Mouse (Mus musculus): ENCODE data around the gene Abhd8. TPM values are rescaled to one million over a fixed set of nuclear protein-coding genes. Genes with fewer than 3 reads are reported as not detected.

Gene Abhd8
- polyA plus RNA-seq (2015; fragmentation: Nextera tagmentation; extraction: Ambion mirVana): 127 and 145 TPM in 2 replicates

DNA sequence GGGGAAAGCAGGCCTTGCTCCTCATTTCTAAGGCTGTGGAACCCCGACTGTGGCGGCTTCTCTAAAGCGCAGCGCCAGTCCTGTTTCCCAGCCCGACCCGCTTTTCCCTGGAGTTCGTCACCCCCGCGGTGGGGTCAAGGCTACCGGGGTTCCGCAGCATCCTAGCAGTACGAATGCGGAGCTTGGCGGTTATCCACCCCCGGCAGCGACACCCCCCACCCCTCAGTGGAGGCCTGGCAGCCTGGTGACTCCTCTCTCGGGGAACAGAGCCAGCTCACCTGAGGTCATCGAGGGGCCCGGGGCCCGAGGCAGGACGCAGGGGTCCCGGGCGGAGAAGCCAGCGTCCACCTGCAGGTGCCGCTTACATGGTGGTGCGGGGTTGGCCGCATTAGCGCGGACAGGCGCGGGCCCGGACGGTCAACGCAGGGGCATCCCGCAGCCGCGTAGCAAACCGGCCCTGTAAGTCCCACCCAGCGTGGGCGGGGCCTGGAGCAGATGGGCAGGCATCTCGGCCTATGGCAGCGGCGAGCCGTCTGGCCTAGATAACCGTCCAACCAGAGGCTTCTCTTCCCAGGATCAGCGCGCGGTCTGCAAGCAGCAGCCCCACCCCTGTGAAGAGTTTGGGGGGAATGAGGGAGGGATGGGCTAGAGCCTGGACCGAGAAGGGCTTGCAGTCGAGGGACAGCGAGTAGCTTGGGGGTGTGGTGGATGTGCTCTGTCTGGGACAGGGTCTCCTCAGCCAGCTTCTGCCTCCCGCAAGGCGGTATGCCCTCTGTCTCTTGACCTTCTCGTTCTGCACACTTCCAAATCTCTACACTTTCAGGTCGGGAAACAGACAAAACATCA lies at the start of gene Abhd8:
Gene Abhd8, minus strand, starts transcription at position 468 of the 846 bp plus-strand sequence.
- H3K27me3 ChIP-seq: no peaks in the 10 kb centered on the region
- H3K9ac ChIP-seq: peak within 1 kb of the TSS; percentile 93
- H3K4me2 ChIP-seq: peak within 1 kb of the TSS; percentile 91
- ATAC-seq (ENCODE audit: low read depth): peak; percentile 78
- peak within 1 kb of the TSS; percentile 87 for H3K27ac ChIP-seq (replicated peaks)
- no peaks in the 10 kb centered on the region for H3K9me3 ChIP-seq
- H3K4me3 ChIP-seq: peak within 1 kb of the TSS; percentile 89
- WGBS: under 1% methylated on average over 53 of the region's 55 CpGs
- peaks cover 42% of the 10 kb centered on the region for H3K36me3 ChIP-seq
- peaks cover 60% of the 10 kb centered on the region for H3K4me1 ChIP-seq (replicated peaks)

DNA sequence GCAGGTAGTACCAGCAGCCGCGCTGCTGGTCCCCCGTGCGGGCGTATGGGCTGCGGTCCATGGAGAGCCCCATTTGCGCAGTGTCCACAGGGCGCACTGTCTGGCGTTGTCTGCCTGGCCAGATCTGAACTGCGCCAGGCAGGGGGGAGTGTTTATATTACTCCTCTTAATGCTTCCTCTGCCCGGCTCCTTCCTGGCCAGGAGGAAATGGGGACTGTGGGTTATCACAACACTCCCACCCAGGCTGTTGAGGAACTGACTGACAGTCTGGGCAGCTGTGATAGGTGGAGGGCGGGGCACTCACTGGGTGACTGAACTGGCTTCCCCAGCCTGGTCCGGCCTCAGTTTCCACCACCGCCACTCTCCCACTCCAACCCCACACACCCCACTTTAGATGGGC lies 48.2 kb upstream of the Abhd8 start, which contains the start of gene Plvap:
Gene Plvap, minus strand, starts transcription at position 109 of the 400 bp plus-strand sequence.
- no peak for ATAC-seq (ENCODE audit: low read depth)
- Histone ChIP-seq H3K4me1 (replicated peaks) (peaks cover 15% of the 10 kb centered on the region), H3K4me3 (no peak within 1 kb of the TSS), H3K4me2 (no peak within 1 kb of the TSS), H3K36me3 (no peaks in the 10 kb centered on the region), H3K27ac (replicated peaks) (no peak within 1 kb of the TSS), H3K27me3 (peaks cover 51% of the 10 kb centered on the region), H3K9me3 (no peaks in the 10 kb centered on the region), H3K9ac (0 out of 2 replicates have a peak within 1 kb of the TSS, but pooled peaks have one; percentile 22)
- 62% methylated on average over 14 of the region's 14 CpGs for WGBS

DNA sequence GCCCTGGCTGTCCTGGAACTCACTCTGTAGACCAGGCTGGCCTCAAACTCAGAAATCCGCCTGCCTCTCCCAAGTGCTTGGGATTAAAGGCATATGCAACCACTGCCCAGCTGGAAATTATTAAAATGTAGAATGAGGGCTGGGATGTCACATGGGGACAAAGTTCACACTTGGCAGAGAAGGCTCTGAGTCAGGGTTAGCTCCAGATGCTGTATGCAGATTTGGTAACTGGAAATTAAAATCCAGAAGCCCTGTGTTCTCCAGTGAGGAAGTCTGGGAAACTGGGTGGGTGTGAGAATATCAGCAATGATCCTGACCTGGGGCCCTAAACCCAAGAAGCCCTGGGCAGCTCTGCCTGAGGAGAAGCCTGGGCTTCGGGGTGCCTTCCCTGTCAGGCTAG lies 45.9 kb upstream of the Abhd8 start:
- Histone ChIP-seq H3K4me3 (no peak overlapping the region), H3K27me3 (peaks cover 69% of the 10 kb centered on the region), H3K27ac (replicated peaks) (no peak overlapping the region), H3K4me1 (replicated peaks) (peaks cover 13% of the 10 kb centered on the region), H3K36me3 (no peaks in the 10 kb centered on the region), H3K9me3 (no peaks in the 10 kb centered on the region), H3K9ac (no peak overlapping the region), H3K4me2 (no peak overlapping the region)
- no peak for ATAC-seq (ENCODE audit: low read depth)
- 55% methylated on average over 2 of the region's 2 CpGs for WGBS

DNA sequence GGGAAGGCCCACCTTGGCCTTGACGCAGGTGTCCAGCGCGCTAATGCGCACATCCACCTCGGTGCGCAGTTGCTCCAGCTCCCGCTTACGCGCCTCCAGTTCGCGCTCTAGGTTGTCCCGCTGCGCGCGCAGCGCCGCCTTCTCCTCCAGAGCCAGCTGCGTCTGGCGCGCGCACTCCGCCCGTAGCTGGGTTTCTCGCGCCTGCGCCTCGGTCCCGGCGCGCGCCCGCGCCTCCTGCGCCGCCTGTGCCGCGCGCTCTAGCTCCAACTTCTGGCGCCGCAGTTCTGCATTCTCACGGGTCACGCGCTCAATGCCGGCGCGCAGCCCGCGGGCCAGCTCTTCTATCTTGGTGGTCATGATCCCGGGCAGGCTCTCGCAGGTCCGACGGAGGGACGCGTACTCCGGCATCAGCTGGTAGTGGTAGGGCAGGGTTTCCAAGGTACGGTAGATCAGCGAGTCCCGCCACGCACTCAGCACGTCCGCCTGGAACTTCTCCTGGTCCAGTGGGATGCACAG lies 44.2 kb upstream of the Abhd8 start:
- ATAC-seq (ENCODE audit: low read depth): peak; percentile 78
- Histone ChIP-seq H3K4me2 (peak overlapping the region; percentile 64), H3K9ac (peak overlapping the region; percentile 62), H3K4me1 (replicated peaks) (peaks cover 13% of the 10 kb centered on the region), H3K27ac (replicated peaks) (no peak overlapping the region), H3K9me3 (no peaks in the 10 kb centered on the region), H3K27me3 (peaks cover 69% of the 10 kb centered on the region), H3K4me3 (peak overlapping the region; percentile 37), H3K36me3 (no peaks in the 10 kb centered on the region)
- WGBS: under 1% methylated on average over 52 of the region's 61 CpGs

DNA sequence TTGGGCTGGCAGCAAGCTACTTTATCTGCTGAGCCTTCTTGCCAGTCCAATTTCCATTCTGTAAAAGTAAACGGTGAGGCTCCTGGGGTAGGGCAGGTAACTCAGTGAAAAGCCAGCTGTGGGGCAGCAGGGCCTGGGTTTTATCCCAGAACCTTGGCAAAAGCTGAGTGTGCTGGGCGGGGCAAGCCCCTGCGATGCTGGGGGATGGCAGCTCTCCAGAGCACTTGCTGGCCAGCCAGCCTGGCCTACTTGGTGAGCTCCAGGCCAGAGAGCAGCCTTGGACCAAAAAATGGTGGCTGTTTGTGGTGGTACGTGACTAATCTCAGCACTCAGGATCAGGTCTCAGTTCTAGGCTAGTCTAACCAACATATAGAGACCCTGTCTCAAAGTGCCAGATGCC lies 42.5 kb upstream of the Abhd8 start:
- Histone ChIP-seq H3K4me3 (no peak overlapping the region), H3K9me3 (no peaks in the 10 kb centered on the region), H3K27me3 (peaks cover 60% of the 10 kb centered on the region), H3K4me2 (no peak overlapping the region), H3K4me1 (replicated peaks) (peaks cover 13% of the 10 kb centered on the region), H3K9ac (no peak overlapping the region), H3K36me3 (no peaks in the 10 kb centered on the region), H3K27ac (replicated peaks) (no peak overlapping the region)
- no peak for ATAC-seq (ENCODE audit: low read depth)
- 91% methylated on average over 4 of the region's 4 CpGs for WGBS

DNA sequence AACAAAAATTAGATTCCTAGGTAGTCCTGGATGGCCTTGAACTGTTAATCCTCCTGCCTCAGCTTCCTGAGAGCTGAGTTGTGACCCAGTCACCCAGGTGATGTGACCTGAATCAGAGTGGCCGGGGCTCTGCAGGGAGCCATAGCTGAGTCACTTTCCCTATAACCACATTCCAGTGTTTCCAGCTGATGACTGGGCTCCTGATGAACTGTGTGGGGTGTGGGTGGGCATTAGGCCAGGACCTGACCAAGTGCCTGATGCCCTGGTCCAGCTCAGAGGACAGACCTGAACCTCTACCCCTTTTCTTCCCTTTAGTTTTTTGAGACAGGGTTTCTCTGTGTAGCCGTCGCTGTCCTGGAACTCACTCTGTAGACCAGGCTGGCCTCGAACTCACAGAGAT lies 41.9 kb upstream of the Abhd8 start:
- H3K27me3 ChIP-seq: peaks cover 54% of the 10 kb centered on the region

DNA sequence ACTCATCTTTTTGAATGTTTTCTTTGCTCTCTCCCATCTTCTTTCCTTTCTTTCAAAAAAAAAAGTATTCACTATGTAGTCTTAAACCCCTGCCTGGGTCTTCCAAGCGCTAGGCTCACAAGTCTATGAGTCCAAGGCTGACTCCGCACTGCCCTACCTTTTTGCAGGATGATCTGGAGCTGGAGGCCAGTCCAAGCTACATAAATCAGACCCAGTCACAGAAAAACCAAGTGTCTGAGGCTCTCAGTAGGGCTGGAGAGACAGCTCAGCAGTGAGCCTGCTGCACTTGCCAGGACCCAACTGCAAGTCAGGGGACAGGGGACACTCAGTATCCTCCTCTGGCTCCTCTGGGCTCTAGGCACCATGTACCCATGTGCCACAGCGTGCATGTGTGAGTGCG lies 40.9 kb upstream of the Abhd8 start:
- Histone ChIP-seq H3K27me3 (peaks cover 44% of the 10 kb centered on the region), H3K9ac (no peak overlapping the region), H3K4me2 (no peak overlapping the region), H3K4me3 (no peak overlapping the region), H3K4me1 (replicated peaks) (peaks cover 14% of the 10 kb centered on the region), H3K27ac (replicated peaks) (no peak overlapping the region), H3K36me3 (no peaks in the 10 kb centered on the region), H3K9me3 (no peaks in the 10 kb centered on the region)
- WGBS: 90% methylated on average over 4 of the region's 4 CpGs
- no peak for ATAC-seq (ENCODE audit: low read depth)

More for the DNA sequence above, 41.9 kb upstream of the Abhd8 start:
- Histone ChIP-seq H3K4me2 (no peak overlapping the region), H3K9ac (no peak overlapping the region), H3K4me1 (replicated peaks) (peaks cover 13% of the 10 kb centered on the region), H3K27ac (replicated peaks) (no peak overlapping the region), H3K36me3 (no peaks in the 10 kb centered on the region), H3K9me3 (no peaks in the 10 kb centered on the region), H3K4me3 (no peak overlapping the region)
- no peak for ATAC-seq (ENCODE audit: low read depth)
- WGBS: 95% methylated on average over 4 of the region's 4 CpGs

DNA sequence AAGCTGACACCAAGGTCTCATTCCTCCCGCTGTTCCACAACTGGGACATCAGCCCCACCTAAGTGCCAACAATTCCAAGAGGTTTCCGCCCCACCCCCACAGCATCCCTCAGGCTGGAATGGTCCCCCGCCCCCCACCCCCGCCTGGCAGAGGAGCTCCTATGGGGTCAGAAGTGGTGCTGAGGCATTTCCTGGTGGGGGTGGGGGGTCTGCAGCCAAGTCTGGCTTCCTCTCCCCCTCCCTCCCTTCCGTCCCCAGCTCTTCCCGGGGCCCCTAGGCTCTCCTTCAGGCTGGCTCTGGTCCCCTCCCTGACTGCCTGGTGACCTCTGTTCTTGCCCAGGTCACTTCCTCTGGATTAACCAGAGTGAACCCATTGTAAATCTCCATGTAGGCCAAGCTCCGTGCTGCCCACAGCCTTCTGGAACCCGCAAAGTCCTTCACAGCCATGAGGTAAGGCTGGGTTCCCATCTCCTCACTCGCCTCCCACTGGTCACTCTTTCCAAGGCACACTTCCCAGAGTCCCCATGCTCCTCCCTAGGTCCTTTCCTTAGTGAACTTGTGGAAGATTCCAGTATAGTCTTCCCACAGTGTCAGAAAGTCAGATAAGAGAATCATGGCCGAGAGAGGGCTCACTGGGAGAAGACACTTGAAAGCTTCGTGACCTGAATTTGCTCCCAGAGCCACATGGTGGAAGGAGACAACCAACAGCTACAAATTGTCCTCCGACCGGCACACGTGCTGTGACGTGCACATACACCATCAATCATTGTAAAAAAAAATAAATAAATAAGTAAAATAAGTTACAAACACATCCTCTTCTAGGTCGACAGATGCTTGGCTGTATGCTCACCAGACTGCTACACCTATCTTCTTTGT lies 35.6 kb upstream of the Abhd8 start:
- H3K4me3 ChIP-seq: no peak overlapping the region
- ATAC-seq (ENCODE audit: low read depth): no peak
- 37% methylated on average over 16 of the region's 16 CpGs for WGBS

DNA sequence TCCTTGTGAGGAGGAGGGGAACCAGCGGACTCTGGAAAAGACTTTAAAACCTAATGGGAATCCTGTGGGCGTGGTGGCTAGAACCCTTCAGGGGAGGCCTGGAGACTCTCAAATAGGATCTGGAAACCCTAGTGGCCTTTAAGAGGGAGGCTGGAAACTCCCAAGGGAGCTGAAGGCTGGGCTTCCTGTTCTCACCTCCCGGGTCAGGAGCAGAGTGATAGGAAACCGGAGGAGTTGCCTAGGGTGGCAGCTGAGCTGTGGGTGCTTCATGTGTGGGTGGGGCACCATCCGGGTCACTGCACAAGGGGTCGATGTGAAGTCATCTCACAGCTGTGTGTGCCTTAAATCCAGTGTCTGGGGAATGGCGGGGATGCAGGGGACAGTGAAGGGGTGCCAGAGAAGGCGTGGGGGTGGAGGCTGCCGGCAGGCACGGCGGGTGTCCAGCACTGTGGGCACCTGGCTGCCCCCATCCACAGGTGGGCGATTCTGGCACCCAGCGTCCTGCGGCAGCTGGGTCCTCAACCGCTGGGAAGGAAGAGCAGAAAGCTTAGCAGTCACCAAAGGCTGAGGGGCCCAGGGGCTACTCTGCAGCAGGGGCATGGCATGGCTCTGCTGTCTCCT lies 34.5 kb upstream of the Abhd8 start:
- WGBS: 27% methylated on average over 15 of the region's 15 CpGs
- ATAC-seq (ENCODE audit: low read depth): no peak

More for the DNA sequence above, 35.6 kb upstream of the Abhd8 start:
- Histone ChIP-seq H3K4me1 (replicated peaks) (peaks cover 31% of the 10 kb centered on the region), H3K9me3 (no peaks in the 10 kb centered on the region), H3K27me3 (no peaks in the 10 kb centered on the region), H3K36me3 (peaks cover 2% of the 10 kb centered on the region; the same call in 1 of the 2 replicates), H3K27ac (replicated peaks) (no peak overlapping the region), H3K9ac (no peak overlapping the region), H3K4me2 (no peak overlapping the region)

DNA sequence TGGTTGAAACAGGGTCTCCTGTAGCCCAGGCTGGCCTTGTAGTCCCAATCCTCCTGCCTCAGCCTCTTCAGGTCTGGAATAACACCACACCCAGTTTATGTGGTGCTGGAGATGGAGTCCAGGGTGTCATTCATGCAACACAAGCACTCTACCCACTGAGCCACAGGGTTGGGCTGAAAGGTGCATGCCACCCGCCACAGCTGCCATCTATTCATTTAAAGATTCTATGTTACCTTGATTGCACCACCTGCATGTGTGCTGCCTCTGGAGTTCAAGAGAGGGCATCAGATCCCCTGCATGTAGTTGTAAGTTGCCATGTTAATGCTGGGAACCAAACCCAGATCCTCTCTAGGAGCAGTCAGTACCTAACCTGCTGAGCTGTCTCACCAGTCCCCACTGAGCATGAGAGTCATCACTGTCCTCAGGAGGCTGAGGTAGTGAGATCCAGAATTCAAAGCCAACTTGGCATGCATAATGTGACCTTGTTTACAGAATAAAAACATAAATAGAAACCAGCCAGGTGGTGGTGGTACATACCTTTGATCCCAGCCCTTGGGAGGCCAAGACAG lies 33.7 kb upstream of the Abhd8 start:
- Histone ChIP-seq H3K27ac (replicated peaks) (no peak overlapping the region), H3K4me3 (no peak overlapping the region), H3K4me1 (replicated peaks) (peaks cover 31% of the 10 kb centered on the region), H3K9ac (no peak overlapping the region), H3K4me2 (no peak overlapping the region), H3K9me3 (no peaks in the 10 kb centered on the region), H3K27me3 (no peaks in the 10 kb centered on the region), H3K36me3 (peaks cover 18% of the 10 kb centered on the region)
- 96% methylated on average over 1 of the region's 1 CpGs for WGBS
- no peak for ATAC-seq (ENCODE audit: low read depth)

More for the DNA sequence above, 34.5 kb upstream of the Abhd8 start:
- H3K27me3 ChIP-seq: no peaks in the 10 kb centered on the region
- H3K9me3 ChIP-seq: no peaks in the 10 kb centered on the region
- no peak overlapping the region for H3K27ac ChIP-seq (replicated peaks)
- peaks cover 10% of the 10 kb centered on the region; the same call in 1 of the 2 replicates for H3K36me3 ChIP-seq
- no peak overlapping the region for H3K4me2 ChIP-seq
- H3K4me1 ChIP-seq (replicated peaks): peaks cover 31% of the 10 kb centered on the region
- H3K9ac ChIP-seq: no peak overlapping the region
- no peak overlapping the region for H3K4me3 ChIP-seq

DNA sequence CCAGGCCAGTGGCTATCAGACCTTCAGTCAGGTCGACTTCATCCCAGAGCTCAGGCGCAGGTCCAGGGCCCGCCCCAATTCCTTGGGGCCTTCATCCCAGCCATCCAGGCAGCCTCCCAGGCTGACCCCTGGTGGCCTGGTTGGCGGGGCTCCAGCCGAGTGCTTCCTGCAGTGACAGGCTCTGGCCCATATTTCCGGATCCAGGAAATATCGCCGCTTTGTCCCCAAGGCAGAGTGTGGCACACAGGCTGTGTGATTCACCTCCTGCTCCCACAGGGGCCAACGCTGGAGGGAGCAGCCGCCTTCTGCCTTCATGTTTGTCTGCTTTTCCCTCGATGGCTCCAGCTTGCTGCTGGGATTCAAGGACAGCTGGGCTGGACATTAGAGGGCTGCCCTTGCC lies 33.0 kb upstream of the Abhd8 start:
- Histone ChIP-seq H3K27ac (replicated peaks) (peak overlapping the region; percentile 64), H3K36me3 (peaks cover 25% of the 10 kb centered on the region), H3K4me3 (no peak overlapping the region), H3K27me3 (no peaks in the 10 kb centered on the region), H3K4me1 (replicated peaks) (peaks cover 31% of the 10 kb centered on the region), H3K9ac (peak overlapping the region; percentile 22; the same call in 1 of the 2 replicates), H3K4me2 (no peak overlapping the region), H3K9me3 (no peaks in the 10 kb centered on the region)
- 41% methylated on average over 11 of the region's 11 CpGs for WGBS
- ATAC-seq (ENCODE audit: low read depth): no peak

Data from neural tube, embryonic 13.5 days (tissue).